Mouse (Mus musculus) lung, embryonic 14.5 days (tissue): ENCODE measurements at regions not wholly inside any gene's neighbourhood (a gene's known extent, or its start where the extent isn't known, plus 50 kb on each side); places are given as distances from the start of the nearest gene placed in this dataset.

Experiments used
- ATAC-seq: fragments of 200-750 bp; cut with Nextera tagmentation; 2 replicates; pipeline ENCODE4 v1.8.0; 2017; ENCODE audit warnings: mild to moderate bottlenecking, moderate TSS enrichment, moderate library complexity; ENCODE audit not compliant: insufficient read depth
- DNase-seq: peaks from one replicate; pipeline ENCODE4 v3.0.0-alpha.2; 2015
- H3K27ac ChIP-seq: fragments of 300-500 bp; sonication (generic); 2 replicates; pipeline ENCODE4 v1.5.1; 2014; ENCODE audit warnings: low read depth, mild to moderate bottlenecking, moderate library complexity
- H3K27me3 ChIP-seq: fragments of 300-500 bp; sonication (generic); 2 replicates; pipeline ENCODE4 v1.6.1; 2014; ENCODE audit warnings: low read length, control low read depth; ENCODE audit not compliant: insufficient read depth
- H3K36me3 ChIP-seq: fragments of 300-500 bp; sonication (generic); 2 replicates; pipeline ENCODE4 v1.6.1; 2014; ENCODE audit warnings: control low read depth; ENCODE audit not compliant: insufficient read depth
- H3K4me1 ChIP-seq: fragments of 300-500 bp; sonication (generic); 2 replicates; pipeline ENCODE4 v1.6.1; 2014; ENCODE audit warnings: antibody characterized with exemption, control low read depth; ENCODE audit not compliant: insufficient read depth
- H3K4me2 ChIP-seq: fragments of 300-500 bp; sonication (generic); 2 replicates; pipeline ENCODE4 v1.6.1; 2014; ENCODE audit warnings: mild to moderate bottlenecking
- H3K4me3 ChIP-seq: fragments of 300-500 bp; sonication (generic); 2 replicates; pipeline ENCODE4 v1.5.1; 2014; ENCODE audit warnings: low read depth, low read length
- H3K9ac ChIP-seq: fragments of 300-500 bp; sonication (generic); 2 replicates; pipeline ENCODE4 v1.6.1; 2014
- H3K9me3 ChIP-seq: fragments of 300-500 bp; sonication (generic); 2 replicates; pipeline ENCODE4 v1.6.1; 2016; ENCODE audit warnings: low read depth, low read length, control low read depth
- CTCF ChIP-seq: IDR thresholded peaks from 2 replicates; pipeline ENCODE4 v1.5.1; 2016; ENCODE audit warnings: antibody characterized with exemption, low read depth
- WGBS: fragments of 180-500 bp; shearing (Covaris S2); extraction: QIAGEN DNeasy Blood & Tissue Kit; methylation state at CpG from one replicate; pipeline ENCODE4 v1.1.7; 2014; 5-methylcytosine and 5-hydroxymethylcytosine counted together

- no peak overlapping the region for H3K4me2 ChIP-seq
- H3K4me3 ChIP-seq = no peak overlapping the region
- no peaks in the 10 kb centered on the region for H3K36me3 ChIP-seq
- ATAC-seq (no peak), DNase-seq (no peak)
- no peak for TF ChIP-seq CTCF
- H3K9ac ChIP-seq = no peak overlapping the region
- WGBS = 85% methylated on average over 3 of the region's 3 CpGs
- H3K27me3 ChIP-seq = no peaks in the 10 kb centered on the region
- no peaks in the 10 kb centered on the region for H3K9me3 ChIP-seq
- no peaks in the 10 kb centered on the region for H3K4me1 ChIP-seq
- no peak overlapping the region for H3K27ac ChIP-seq
Observed at GRCm38 (mm10) chr11:31530851-31531250, 140.8 kb downstream of the Bod1 start.

- no peak overlapping the region for H3K27ac ChIP-seq
- H3K4me1 ChIP-seq = no peaks in the 10 kb centered on the region
- H3K9me3 ChIP-seq = no peaks in the 10 kb centered on the region
- ATAC-seq (no peak), DNase-seq (no peak)
- H3K36me3 ChIP-seq = no peaks in the 10 kb centered on the region
- TF ChIP-seq CTCF = no peak
- H3K9ac ChIP-seq = no peak overlapping the region
- no peaks in the 10 kb centered on the region for H3K27me3 ChIP-seq
- no peak overlapping the region for H3K4me3 ChIP-seq
- WGBS = 79% methylated on average over 2 of the region's 2 CpGs
- no peak overlapping the region for H3K4me2 ChIP-seq
Observed at GRCm38 (mm10) chr11:31529686-31530085, 142.0 kb downstream of the Bod1 start.

GRCm38 (mm10) chr11:31524708-31525107 lies 147.0 kb downstream of the Bod1 start:
- no peak overlapping the region for H3K9ac ChIP-seq
- H3K27me3 ChIP-seq = no peaks in the 10 kb centered on the region
- no peak overlapping the region for H3K27ac ChIP-seq
- TF ChIP-seq CTCF = no peak
- H3K9me3 ChIP-seq = no peaks in the 10 kb centered on the region
- no peak overlapping the region for H3K4me3 ChIP-seq
- 66% methylated on average over 2 of the region's 2 CpGs for WGBS
- DNase-seq (no peak), ATAC-seq (peak; percentile 41; the same call in 1 of the 2 replicates)
- H3K4me2 ChIP-seq = no peak overlapping the region
- H3K36me3 ChIP-seq = no peaks in the 10 kb centered on the region
- no peaks in the 10 kb centered on the region for H3K4me1 ChIP-seq

GRCm38 (mm10) chr11:31524065-31524618 lies 147.5 kb downstream of the Bod1 start:
- DNase-seq (peak; percentile 39), ATAC-seq (peak; percentile 56; the same call in 1 of the 2 replicates)
- WGBS = 68% methylated on average over 2 of the region's 2 CpGs

GRCm38 (mm10) chr11:31522127-31522526 lies 149.6 kb downstream of the Bod1 start:
- no peak for TF ChIP-seq CTCF
- Histone ChIP-seq H3K9ac (no peak overlapping the region), H3K4me1 (no peaks in the 10 kb centered on the region), H3K27ac (no peak overlapping the region), H3K9me3 (no peaks in the 10 kb centered on the region), H3K4me2 (no peak overlapping the region), H3K36me3 (no peaks in the 10 kb centered on the region), H3K4me3 (no peak overlapping the region), H3K27me3 (no peaks in the 10 kb centered on the region)
- DNase-seq (no peak), ATAC-seq (no peak)
- WGBS = 60% methylated on average over 2 of the region's 2 CpGs

More at GRCm38 (mm10) chr11:31524065-31524618, 147.5 kb downstream of the Bod1 start:
- TF ChIP-seq CTCF = no peak
- Histone ChIP-seq H3K9me3 (no peaks in the 10 kb centered on the region), H3K9ac (no peak overlapping the region), H3K36me3 (no peaks in the 10 kb centered on the region), H3K27me3 (no peaks in the 10 kb centered on the region), H3K4me1 (no peaks in the 10 kb centered on the region), H3K4me3 (no peak overlapping the region), H3K4me2 (no peak overlapping the region), H3K27ac (no peak overlapping the region)

GRCm38 (mm10) chr11:31520909-31521308 lies 150.8 kb downstream of the Bod1 start:
- Histone ChIP-seq H3K4me1 (no peaks in the 10 kb centered on the region), H3K4me3 (no peak overlapping the region), H3K27me3 (no peaks in the 10 kb centered on the region), H3K9ac (no peak overlapping the region), H3K9me3 (no peaks in the 10 kb centered on the region), H3K27ac (no peak overlapping the region), H3K36me3 (no peaks in the 10 kb centered on the region), H3K4me2 (no peak overlapping the region)
- no peak for TF ChIP-seq CTCF
- ATAC-seq (no peak), DNase-seq (no peak)
- WGBS = 70% methylated on average over 4 of the region's 4 CpGs

- H3K4me1 ChIP-seq = no peaks in the 10 kb centered on the region
- no peak for DNase-seq
- no peak overlapping the region for H3K4me3 ChIP-seq
- no peaks in the 10 kb centered on the region for H3K9me3 ChIP-seq
- WGBS = 53% methylated on average over 5 of the region's 5 CpGs
- TF ChIP-seq CTCF = no peak
- H3K27me3 ChIP-seq = no peaks in the 10 kb centered on the region
- no peak overlapping the region for H3K9ac ChIP-seq
- H3K36me3 ChIP-seq = no peaks in the 10 kb centered on the region
- no peak overlapping the region for H3K27ac ChIP-seq
- H3K4me2 ChIP-seq = no peak overlapping the region
- no peak for ATAC-seq
Observed at GRCm38 (mm10) chr11:31503239-31503916, 133.5 kb upstream of the Stc2 start.
